Mouse (Mus musculus) G1E (cell line): ENCODE data around the gene Cacna1c.

ENCODE experiments used
- CTCF ChIP-seq: IDR thresholded peaks from 2 replicates; pipeline ENCODE4 v1.5.1; 2012; ENCODE audit warnings: low read depth, low read length, inconsistent platforms, mixed read lengths
- GATA1 ChIP-seq: IDR thresholded peaks from 2 replicates; pipeline ENCODE4 v1.6.1; 2012; ENCODE audit warnings: borderline replicate concordance, low read length, inconsistent platforms, mixed read lengths
- GATA2 ChIP-seq: IDR thresholded peaks from 2 replicates; pipeline ENCODE4 v1.6.1; 2012; ENCODE audit warnings: low read depth, low read length, inconsistent platforms, borderline replicate concordance
- POLR2AphosphoS5 ChIP-seq: IDR thresholded peaks from 2 replicates; pipeline ENCODE4 v1.6.1; 2012; ENCODE audit warnings: low read depth, low read length, inconsistent platforms; ENCODE audit not compliant: insufficient replicate concordance
- TAL1 ChIP-seq: conservative IDR thresholded peaks from 2 replicates; pipeline ENCODE4 v1.6.1; 2012; ENCODE audit warnings: low read depth, low read length, inconsistent platforms, mixed read lengths

DNA sequence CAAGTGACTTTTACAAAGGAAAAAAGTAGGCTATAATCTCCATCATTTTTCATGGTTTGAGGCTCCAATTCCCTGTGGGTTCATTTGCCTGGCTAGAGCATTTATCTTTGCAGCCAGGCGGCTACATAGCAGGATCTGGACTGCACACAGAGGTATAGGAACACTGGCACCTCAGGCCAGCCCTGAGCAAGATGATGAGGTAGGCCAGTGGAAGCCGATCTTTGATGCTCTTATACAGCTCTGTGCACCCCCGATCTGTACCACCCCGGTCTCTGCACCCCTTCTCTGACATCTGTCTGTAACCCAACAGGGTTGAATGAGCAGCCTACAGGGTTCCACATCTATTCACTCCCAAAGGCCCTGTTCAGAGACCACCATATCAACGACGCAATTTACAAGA is 168.3 kb downstream of the Cacna1c start:
- no peak for TF ChIP-seq CTCF
- no peak for TF ChIP-seq GATA2
- no peak for TF ChIP-seq GATA1
- TF ChIP-seq TAL1, result no peak
- TF ChIP-seq POLR2AphosphoS5, result no peak
